Mouse (Mus musculus) cortical plate, adult 2 months (tissue): Measurements from ENCODE around the gene Abca15. TPM values are rescaled to one million over a fixed set of nuclear protein-coding genes. Genes with fewer than 3 reads are reported as not detected.

Experiments used
- H3K27ac ChIP-seq: fragments of 200-500 bp; 2 replicates; pipeline ENCODE4 v1.5.1; 2012; ENCODE audit warnings: low read length, control low read depth, inconsistent platforms; ENCODE audit not compliant: insufficient read depth
- H3K4me1 ChIP-seq: fragments of 200-500 bp; 2 replicates; pipeline ENCODE4 v1.6.1; 2011; ENCODE audit warnings: low read length; ENCODE audit not compliant: control insufficient read depth, insufficient read depth
- H3K4me3 ChIP-seq: fragments of 200-500 bp; 2 replicates; pipeline ENCODE4 v1.5.1; 2011; ENCODE audit warnings: mild to moderate bottlenecking, low read length, control low read depth; ENCODE audit not compliant: insufficient read depth
- CTCF ChIP-seq: fragments of 200-500 bp; IDR thresholded peaks from 2 replicates; pipeline ENCODE4 v1.5.1; 2011; ENCODE audit warnings: mild to moderate bottlenecking, control low read depth, low read length; ENCODE audit not compliant: insufficient read depth; ENCODE audit errors: extremely low read depth
- POLR2A ChIP-seq: fragments of 200-500 bp; IDR thresholded peaks from 2 replicates; pipeline ENCODE4 v1.6.1; 2011; ENCODE audit warnings: mild to moderate bottlenecking, low read length, control low read depth; ENCODE audit not compliant: insufficient read depth; ENCODE audit errors: extremely low read depth
- polyA plus RNA-seq: library from polyadenylated mRNA; depleted of rRNA; stranded (reverse); fragments of >200 nt; gene quantifications from 2 replicates; pipeline ENCODE4 v1.2.3, GENCODE M21; 2012; rRNA removed

The Abca15 gene
- polyA plus RNA-seq, 1 experiment, result not detected

DNA sequence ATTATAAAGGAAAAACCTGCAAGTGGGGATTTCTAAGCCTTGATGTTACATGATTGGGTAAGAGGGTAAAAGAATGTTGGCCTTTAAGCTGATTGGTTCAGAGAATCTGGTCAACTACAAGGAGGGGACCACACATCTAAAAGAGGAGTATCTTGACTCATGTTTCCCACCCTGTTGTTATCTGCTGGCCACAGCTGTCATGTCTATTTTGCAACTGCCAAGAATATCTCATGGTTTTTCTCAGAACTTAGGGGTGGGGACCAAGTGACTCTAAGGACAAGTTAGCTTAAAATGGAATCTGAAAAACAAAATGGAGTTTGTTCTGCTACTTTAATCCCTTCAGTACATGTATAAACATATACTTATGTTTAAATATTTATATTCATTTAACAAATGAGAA lies 103.0 kb downstream of the Abca15 start:
- no peak for TF ChIP-seq POLR2A
- TF ChIP-seq CTCF, result no peak
- H3K4me1 ChIP-seq, result no peaks in the 10 kb centered on the region
- H3K4me3 ChIP-seq, result no peak overlapping the region
- H3K27ac ChIP-seq, result no peak overlapping the region

Other genes with a start within 250 kb of the Abca15 start
- gene Dnah3, start 233.4 kb upstream of the Abca15 start, polyA plus RNA-seq, result 0.25 and 0.29 TPM in 2 replicates
- 12.3 and 13.4 TPM in 2 replicates for gene Tmem159, start 226.3 kb upstream of the Abca15 start, polyA plus RNA-seq
- gene Zp2, start 183.4 kb upstream of the Abca15 start, polyA plus RNA-seq, result 0.28 and 0.38 TPM in 2 replicates
- 0.04 and 0.17 TPM in 2 replicates for gene Anks4b, start 154.8 kb upstream of the Abca15 start, polyA plus RNA-seq
- 66.2 and 71.7 TPM in 2 replicates for gene Crym, start 126.6 kb upstream of the Abca15 start, polyA plus RNA-seq
- not detected in 2 replicates for gene Abca14, start 124.7 kb upstream of the Abca15 start, polyA plus RNA-seq
- gene Abca16, start 81.0 kb downstream of the Abca15 start, polyA plus RNA-seq, result not detected in 2 replicates